Mouse (Mus musculus) embryonic facial prominence, embryonic 12.5 days (tissue): ENCODE measurements around the gene 0610009B22Rik. TPM values are rescaled to one million over a fixed set of nuclear protein-coding genes. Genes with fewer than 3 reads are reported as not detected.
A peak's percentile ranks its signal among the peaks of the same experiment; 100 is the strongest.
"Not testable (repeated sequence)": the region's sequence is repeated elsewhere in the genome, so short reads cannot be mapped to it uniquely, and the experiment has no call there.

Source experiments
- ATAC-seq: fragments of 200-750 bp; cut with Nextera tagmentation; 2 replicates; pipeline ENCODE4 v1.8.0; 2017; ENCODE audit not compliant: insufficient number of reproducible peaks, insufficient read depth, low FRiP score, low TSS enrichment
- H3K27ac ChIP-seq: fragments of 300-500 bp; sonication (generic); 2 replicates; pipeline ENCODE4 v1.5.1; 2016; ENCODE audit warnings: mild to moderate bottlenecking
- H3K27me3 ChIP-seq: fragments of 300-500 bp; sonication (generic); 2 replicates; pipeline ENCODE4 v1.6.1; 2016; ENCODE audit warnings: mild to moderate bottlenecking, moderate library complexity
- H3K36me3 ChIP-seq: fragments of 300-500 bp; sonication (generic); 2 replicates; pipeline ENCODE4 v1.6.1; 2016; ENCODE audit warnings: mild to moderate bottlenecking
- H3K4me1 ChIP-seq: fragments of 300-500 bp; sonication (generic); 2 replicates; pipeline ENCODE4 v1.6.1; 2016
- H3K4me2 ChIP-seq: fragments of 300-500 bp; sonication (generic); replicated peaks from 2 replicates; pipeline ENCODE4 v1.6.1; 2016; ENCODE audit warnings: mild to moderate bottlenecking, moderate library complexity
- H3K4me3 ChIP-seq: fragments of 300-500 bp; sonication (generic); 2 replicates; pipeline ENCODE4 v1.5.1; 2016; ENCODE audit warnings: mild to moderate bottlenecking
- H3K9ac ChIP-seq: fragments of 300-500 bp; sonication (generic); 2 replicates; pipeline ENCODE4 v1.6.1; 2016; ENCODE audit warnings: mild to moderate bottlenecking, moderate library complexity
- H3K9me3 ChIP-seq: fragments of 300-500 bp; sonication (generic); 2 replicates; pipeline ENCODE4 v1.6.1; 2016; ENCODE audit warnings: mild to moderate bottlenecking, moderate library complexity
- WGBS: fragments of 180-500 bp; shearing (Covaris S2); methylation state at CpG from one replicate; pipeline ENCODE4 v1.1.7; 2016; 5-methylcytosine and 5-hydroxymethylcytosine counted together
- polyA plus RNA-seq: library from polyadenylated mRNA; unstranded; fragments of >200 nt; fragmentation: Nextera tagmentation; extraction: Ambion mirVana; gene quantifications from 2 replicates; pipeline ENCODE4 v1.2.1, GENCODE M21; 2016

0610009B22Rik gene
- 91.7 and 92.0 TPM in 2 replicates for polyA plus RNA-seq

- peak within 1 kb of the TSS; percentile 66 for H3K4me2 ChIP-seq
- peak within 1 kb of the TSS; percentile 81 for H3K9ac ChIP-seq
- no peaks in the 10 kb centered on the region for H3K9me3 ChIP-seq
- H3K4me3 ChIP-seq: peak within 1 kb of the TSS; percentile 71
- H3K4me1 ChIP-seq: peaks cover 8% of the 10 kb centered on the region
- ATAC-seq: peak; percentile 99
- WGBS: under 1% methylated on average over 60 of the region's 60 CpGs
- H3K36me3 ChIP-seq: peaks cover 4% of the 10 kb centered on the region
- peak within 1 kb of the TSS; percentile 99 for H3K27ac ChIP-seq
- H3K27me3 ChIP-seq: no peaks in the 10 kb centered on the region
These were observed at the start of gene 0610009B22Rik for GRCm38 (mm10) chr11:51688330-51689328. Gene 0610009B22Rik, minus strand, starts transcription at chr11:51688874.

- not testable (repeated sequence) for H3K27ac ChIP-seq, H3K4me3 ChIP-seq, H3K4me2 ChIP-seq, H3K4me1 ChIP-seq, H3K9me3 ChIP-seq, ATAC-seq, H3K9ac ChIP-seq, H3K27me3 ChIP-seq
- peaks cover 38% of the 10 kb centered on the region for H3K36me3 ChIP-seq
- WGBS: 96% methylated on average over 13 of the region's 13 CpGs
These were observed 45.5 kb upstream of the 0610009B22Rik start for GRCm38 (mm10) chr11:51734218-51734617.

GRCm38 (mm10) chr11:51732883-51733282, 44.2 kb upstream of the 0610009B22Rik start:
- no peaks in the 10 kb centered on the region for H3K27me3 ChIP-seq
- ATAC-seq: no peak

GRCm38 (mm10) chr11:51721066-51721465, 32.4 kb upstream of the 0610009B22Rik start:
- ATAC-seq: no peak
- WGBS: 92% methylated on average over 11 of the region's 11 CpGs

More at GRCm38 (mm10) chr11:51732883-51733282, 44.2 kb upstream of the 0610009B22Rik start:
- Histone ChIP-seq H3K4me1 (no peaks in the 10 kb centered on the region), H3K27ac (no peak overlapping the region), H3K9ac (no peak overlapping the region), H3K36me3 (peaks cover 38% of the 10 kb centered on the region), H3K4me3 (no peak overlapping the region), H3K9me3 (no peaks in the 10 kb centered on the region), H3K4me2 (no peak overlapping the region)
- 71% methylated on average over 1 of the region's 1 CpGs for WGBS

GRCm38 (mm10) chr11:51707080-51707479, 18.4 kb upstream of the 0610009B22Rik start:
- no peak for ATAC-seq
- no peak overlapping the region for H3K9ac ChIP-seq
- 94% methylated on average over 6 of the region's 13 CpGs for WGBS
- H3K27me3 ChIP-seq: no peaks in the 10 kb centered on the region
- H3K9me3 ChIP-seq: no peaks in the 10 kb centered on the region
- H3K4me2 ChIP-seq: no peak overlapping the region
- no peak overlapping the region for H3K4me3 ChIP-seq
- no peaks in the 10 kb centered on the region for H3K4me1 ChIP-seq
- H3K27ac ChIP-seq: no peak overlapping the region
- H3K36me3 ChIP-seq: peaks cover 52% of the 10 kb centered on the region

More at GRCm38 (mm10) chr11:51721066-51721465, 32.4 kb upstream of the 0610009B22Rik start:
- no peak overlapping the region for H3K9ac ChIP-seq
- H3K27me3 ChIP-seq: no peaks in the 10 kb centered on the region
- H3K27ac ChIP-seq: no peak overlapping the region
- H3K4me3 ChIP-seq: no peak overlapping the region
- H3K4me2 ChIP-seq: no peak overlapping the region
- no peaks in the 10 kb centered on the region for H3K4me1 ChIP-seq
- H3K9me3 ChIP-seq: no peaks in the 10 kb centered on the region
- peaks cover 67% of the 10 kb centered on the region for H3K36me3 ChIP-seq

- no peak overlapping the region for H3K27ac ChIP-seq
- H3K4me3 ChIP-seq: no peak overlapping the region
- no peak overlapping the region for H3K9ac ChIP-seq
- WGBS: 95% methylated on average over 10 of the region's 10 CpGs
- no peak for ATAC-seq
- H3K4me1 ChIP-seq: no peaks in the 10 kb centered on the region
- no peak overlapping the region for H3K4me2 ChIP-seq
- no peaks in the 10 kb centered on the region for H3K9me3 ChIP-seq
- peaks cover 52% of the 10 kb centered on the region for H3K36me3 ChIP-seq
- no peaks in the 10 kb centered on the region for H3K27me3 ChIP-seq
These were observed 17.8 kb upstream of the 0610009B22Rik start for GRCm38 (mm10) chr11:51706451-51706850.

GRCm38 (mm10) chr11:51703379-51703998, 14.8 kb upstream of the 0610009B22Rik start:
- no peak for ATAC-seq
- Histone ChIP-seq H3K36me3 (peaks cover 63% of the 10 kb centered on the region), H3K9ac (no peak overlapping the region), H3K27me3 (no peaks in the 10 kb centered on the region), H3K4me1 (no peaks in the 10 kb centered on the region), H3K9me3 (no peaks in the 10 kb centered on the region), H3K4me3 (no peak overlapping the region), H3K4me2 (no peak overlapping the region), H3K27ac (no peak overlapping the region)
- WGBS: 62% methylated on average over 10 of the region's 10 CpGs

- Histone ChIP-seq H3K9me3 (no peaks in the 10 kb centered on the region), H3K4me1 (no peaks in the 10 kb centered on the region), H3K9ac (no peak overlapping the region), H3K27me3 (no peaks in the 10 kb centered on the region), H3K4me2 (no peak overlapping the region), H3K27ac (no peak overlapping the region), H3K36me3 (peaks cover 63% of the 10 kb centered on the region), H3K4me3 (no peak overlapping the region)
- no peak for ATAC-seq
- 26% methylated on average over 3 of the region's 3 CpGs for WGBS
These were observed 14.2 kb upstream of the 0610009B22Rik start for GRCm38 (mm10) chr11:51702831-51703230.

GRCm38 (mm10) chr11:51694984-51695383, 6.3 kb upstream of the 0610009B22Rik start:
- Histone ChIP-seq H3K9me3 (no peaks in the 10 kb centered on the region), H3K27me3 (no peaks in the 10 kb centered on the region), H3K4me3 (no peak overlapping the region), H3K4me1 (no peaks in the 10 kb centered on the region), H3K27ac (no peak overlapping the region), H3K36me3 (peaks cover 37% of the 10 kb centered on the region), H3K4me2 (no peak overlapping the region), H3K9ac (no peak overlapping the region)
- WGBS: 97% methylated on average over 3 of the region's 3 CpGs
- no peak for ATAC-seq

- 68% methylated on average over 2 of the region's 3 CpGs for WGBS
- H3K27me3 ChIP-seq, H3K27ac ChIP-seq, H3K4me3 ChIP-seq, H3K9me3 ChIP-seq, ATAC-seq, H3K9ac ChIP-seq, H3K4me1 ChIP-seq, H3K4me2 ChIP-seq, H3K36me3 ChIP-seq: not testable (repeated sequence)
These were observed 1.9 kb upstream of the 0610009B22Rik start for GRCm38 (mm10) chr11:51690597-51690996.

GRCm38 (mm10) chr11:51689343-51689742, 669 bp upstream of the 0610009B22Rik start:
- Histone ChIP-seq H3K4me2 (peak overlapping the region; percentile 66), H3K9me3 (no peaks in the 10 kb centered on the region), H3K36me3 (peaks cover 4% of the 10 kb centered on the region), H3K4me3 (peak overlapping the region; percentile 71), H3K4me1 (peaks cover 8% of the 10 kb centered on the region), H3K27ac (peak overlapping the region; percentile 99), H3K9ac (peak overlapping the region; percentile 44; the same call in 1 of the 2 replicates), H3K27me3 (no peaks in the 10 kb centered on the region)
- ATAC-seq: no peak
- WGBS: 26% methylated on average over 6 of the region's 6 CpGs
